Mouse (Mus musculus) embryo, embryonic 10.5 days (tissue): Measurements from ENCODE around the gene Alad.
A peak's percentile ranks its signal among the peaks of the same experiment; 100 is the strongest.

ENCODE experiments used
- DNase-seq: peaks from one replicate; pipeline ENCODE4 v3.0.0-alpha.2; 2015; ENCODE audit warnings: low spot score

Gene Alad

DNA sequence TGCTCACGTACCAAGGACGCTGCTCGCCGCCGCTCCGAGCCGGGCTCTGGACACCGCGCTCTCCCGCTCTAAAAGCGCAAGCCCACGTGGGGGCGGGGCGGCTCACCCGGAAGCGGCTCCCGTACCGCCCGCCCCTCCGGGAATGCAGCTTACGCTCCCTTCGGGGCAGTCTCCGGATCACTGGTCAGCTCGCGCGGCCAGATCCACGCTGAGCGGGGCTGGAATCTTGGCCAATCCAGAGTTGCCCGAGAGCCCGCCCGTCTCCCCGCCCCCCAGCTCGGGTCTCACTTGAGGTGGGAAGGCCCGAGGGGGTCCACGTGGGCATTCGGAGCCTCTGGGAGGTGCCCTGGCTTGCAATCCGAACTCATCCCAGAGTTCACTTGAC is at the start of gene Alad:
Gene Alad, minus strand, starts transcription at position 70 of the 385 bp plus-strand sequence.
- DNase-seq = peak; percentile 92

GRCm38 (mm10) chr4:62568359-62568758 is 48.6 kb upstream of the Alad start:
- DNase-seq = no peak

DNA sequence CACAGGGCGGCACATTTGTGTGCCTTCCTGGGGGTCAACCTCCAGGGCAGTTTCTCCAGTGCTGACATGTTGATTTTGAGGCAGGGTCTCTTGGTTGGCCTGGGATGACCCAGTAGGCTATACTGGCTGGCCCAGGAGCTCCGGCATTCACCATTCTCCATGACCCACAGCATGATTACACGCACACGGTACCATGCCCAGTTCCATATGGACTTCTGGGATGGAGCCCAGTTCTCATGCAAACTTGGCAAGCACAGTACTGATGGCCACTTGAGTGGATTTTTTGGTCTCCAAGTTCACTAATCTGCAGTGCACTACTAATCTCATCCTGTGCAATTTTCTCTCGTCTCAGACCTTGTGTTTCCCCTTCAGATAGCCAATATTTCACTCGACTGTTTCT is 48.0 kb upstream of the Alad start:
- no peak for DNase-seq

GRCm38 (mm10) chr4:62566530-62566929 is 46.8 kb upstream of the Alad start:
- no peak for DNase-seq

DNA sequence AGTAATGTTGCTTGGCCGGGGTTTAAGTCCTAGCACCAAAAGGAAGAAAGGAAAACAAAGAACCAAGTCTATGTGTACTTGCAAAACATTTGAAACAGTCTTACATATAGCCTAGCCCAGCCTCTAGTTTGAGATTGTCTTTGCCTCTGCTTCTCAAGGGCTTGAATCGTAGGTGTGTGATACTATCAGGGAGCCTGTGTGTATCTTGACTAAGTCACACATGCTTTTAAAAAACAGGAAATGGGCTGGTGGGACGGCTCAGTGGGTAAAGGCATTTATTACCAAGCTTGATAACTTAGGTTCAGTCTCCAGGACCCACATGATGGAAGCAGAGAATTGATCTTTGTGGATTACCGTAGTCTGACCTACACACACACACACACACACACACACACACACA is 42.3 kb upstream of the Alad start:
- no peak for DNase-seq

- no peak for DNase-seq
Observed at GRCm38 (mm10) chr4:62561630-62562001, 41.9 kb upstream of the Alad start.

DNA sequence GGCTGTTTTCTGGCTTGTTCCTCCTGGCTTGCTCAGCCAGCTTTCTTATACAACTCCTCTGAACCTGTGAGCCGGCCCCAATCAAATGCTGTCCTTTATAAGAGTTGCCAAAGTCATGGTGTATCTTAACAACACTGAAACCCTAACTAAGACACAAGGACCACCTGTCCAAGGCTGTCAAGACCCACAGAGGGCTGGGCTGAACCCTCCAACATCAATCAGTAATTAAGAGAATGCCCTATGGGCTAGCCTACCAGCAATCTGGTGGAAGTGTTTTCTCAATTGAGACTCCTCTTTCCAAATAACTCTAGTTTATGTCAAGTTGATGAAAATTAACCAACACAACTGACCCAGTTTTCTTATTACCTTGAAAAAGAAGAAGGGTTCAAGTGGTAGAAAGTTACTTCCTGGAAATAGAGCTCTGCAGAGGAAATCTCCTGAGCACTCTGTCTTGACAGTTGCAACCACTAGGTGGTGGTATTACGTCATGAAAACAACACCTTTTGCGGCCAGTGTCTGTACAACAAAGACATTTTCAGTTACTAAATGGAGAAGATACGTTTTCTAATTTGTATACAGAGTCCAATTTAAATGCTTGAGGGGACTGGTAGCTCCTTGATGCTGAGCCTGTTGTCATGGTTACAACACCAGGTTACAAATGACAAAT is 41.4 kb upstream of the Alad start:
- peak; percentile 92 for DNase-seq

GRCm38 (mm10) chr4:62559797-62560329 is 40.1 kb upstream of the Alad start, which contains the start of gene Rgs3:
Gene Rgs3, plus strand, starts transcription at chr4:62559847.
- no peak for DNase-seq

DNA sequence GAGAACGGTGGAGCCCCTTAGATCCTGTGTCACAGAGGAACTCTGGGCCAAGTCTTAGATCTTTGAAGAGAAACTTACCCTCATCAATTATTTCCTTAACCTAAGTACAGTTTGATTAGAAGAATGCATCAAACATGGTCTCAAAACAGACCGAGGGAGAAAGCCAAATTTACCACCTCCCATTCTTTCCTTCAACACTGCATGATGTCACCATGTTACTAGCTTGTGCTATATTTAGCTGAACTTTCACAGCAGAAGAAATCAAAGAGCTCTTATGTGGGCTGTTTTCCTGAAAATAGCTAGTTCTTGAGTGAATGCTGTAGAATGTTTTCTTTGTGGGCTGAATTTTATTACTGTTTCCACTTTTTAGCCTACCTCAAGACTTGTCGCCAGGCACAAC is 37.7 kb upstream of the Alad start:
- DNase-seq = no peak

DNA sequence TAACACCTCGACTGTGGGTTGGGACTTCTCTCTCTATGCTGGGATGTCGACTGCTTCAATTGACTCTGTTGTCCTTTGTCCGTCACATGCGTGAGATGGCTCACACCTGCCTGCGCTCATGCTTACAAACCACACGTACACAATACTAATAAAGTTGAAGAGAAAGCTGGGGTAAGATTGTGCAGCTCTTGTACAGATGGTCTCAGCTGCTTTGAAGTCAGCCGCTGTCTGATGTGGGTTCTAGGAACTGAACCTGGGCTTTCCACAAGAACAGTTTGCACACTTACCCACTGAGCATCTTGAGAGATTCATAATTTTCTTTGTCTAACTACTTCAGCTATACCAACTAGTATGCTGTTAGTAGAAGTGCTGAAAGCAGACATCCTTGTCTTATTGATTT is 32.2 kb upstream of the Alad start:
- no peak for DNase-seq

- DNase-seq = no peak
Observed at GRCm38 (mm10) chr4:62544801-62545200, 25.1 kb upstream of the Alad start.

GRCm38 (mm10) chr4:62543782-62544181 is 24.1 kb upstream of the Alad start:
- no peak for DNase-seq

DNA sequence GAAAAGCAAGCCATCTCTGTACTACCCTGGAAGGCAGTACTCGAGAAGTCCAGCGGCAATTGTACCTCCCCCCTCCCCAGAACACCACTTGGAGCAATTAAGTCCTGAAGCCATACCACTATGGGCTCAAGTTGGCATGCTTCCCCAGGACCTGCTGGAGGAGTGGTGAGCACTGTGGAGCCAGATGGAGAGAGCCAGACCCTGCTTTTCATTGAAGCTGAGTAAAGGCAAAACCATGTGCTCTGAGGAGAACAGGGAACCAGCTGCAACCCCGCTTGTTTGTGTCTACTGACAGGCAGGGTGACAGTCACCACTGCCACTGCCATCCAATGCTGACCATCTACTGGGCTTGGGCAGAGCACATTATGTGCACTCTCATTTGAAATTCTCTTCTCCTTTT is 22.1 kb upstream of the Alad start:
- no peak for DNase-seq

GRCm38 (mm10) chr4:62533729-62534128 is 14.0 kb upstream of the Alad start:
- DNase-seq = no peak

- no peak for DNase-seq
Observed at GRCm38 (mm10) chr4:62527655-62528054, 7.9 kb upstream of the Alad start.

- DNase-seq = no peak
Observed at GRCm38 (mm10) chr4:62526256-62526655, 6.5 kb upstream of the Alad start.

DNA sequence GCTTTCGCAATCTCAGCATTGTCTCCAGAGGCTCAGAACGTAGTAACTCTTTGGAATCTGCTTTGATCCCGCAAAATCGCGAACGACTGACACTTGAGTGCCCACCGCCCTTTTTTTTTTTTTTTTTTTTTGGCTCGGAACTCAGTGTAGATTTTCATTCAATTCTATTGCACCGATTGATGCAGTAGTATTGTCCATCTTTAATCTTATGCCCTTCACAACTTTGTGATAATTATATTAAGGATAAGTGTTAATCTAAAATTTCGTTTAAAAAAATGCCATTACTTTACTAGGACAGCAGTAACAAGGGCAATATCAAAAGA is 5.7 kb upstream of the Alad start:
- no peak for DNase-seq

DNA sequence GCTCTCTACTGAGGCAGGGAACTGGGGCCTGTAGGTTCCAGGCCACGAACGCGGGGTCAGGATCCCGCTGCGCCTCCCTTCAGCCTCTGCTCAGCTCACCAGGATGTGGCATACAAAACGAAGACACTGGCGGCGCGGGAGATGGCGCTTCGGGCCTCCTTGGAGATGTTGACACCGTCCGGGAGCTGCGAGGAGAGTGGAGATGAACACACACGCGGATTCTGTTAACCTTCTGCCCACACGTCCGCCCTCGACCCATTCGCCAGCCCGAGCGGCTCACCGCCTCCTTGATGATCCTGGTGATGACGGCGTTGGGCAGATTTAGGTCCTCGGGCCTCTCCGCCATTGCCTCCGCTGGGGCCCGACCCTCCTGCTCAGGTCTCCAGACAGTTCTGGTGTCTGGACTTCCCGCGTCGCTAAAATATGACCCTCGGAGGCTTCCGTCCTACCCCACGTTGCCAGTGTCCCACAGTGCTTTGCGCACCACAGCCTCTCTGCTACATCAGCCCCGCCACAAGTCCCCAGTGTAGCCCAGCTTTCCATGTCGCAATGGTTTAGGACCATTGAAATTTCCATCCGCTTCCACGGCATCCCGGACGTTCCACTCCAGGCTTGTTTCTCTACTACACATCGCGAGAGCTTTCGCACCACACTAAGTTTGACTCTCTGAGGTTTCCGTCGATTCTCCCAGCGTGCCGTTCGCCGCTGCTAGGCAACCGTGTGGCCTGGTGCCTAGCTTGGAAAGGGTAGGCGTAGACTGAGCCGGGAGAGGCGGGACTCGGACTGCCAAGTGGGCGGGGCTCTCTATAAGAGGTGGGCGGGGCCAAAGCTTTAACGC is 5.2 kb upstream of the Alad start, which contains the start of the genes Pole3 and 4933430I17Rik:
Gene Pole3, minus strand, starts transcription at position 418 of the 838 bp plus-strand sequence.
Gene 4933430I17Rik, plus strand, starts transcription at position 719 of the 838 bp plus-strand sequence.
- DNase-seq = peak; percentile 100

DNA sequence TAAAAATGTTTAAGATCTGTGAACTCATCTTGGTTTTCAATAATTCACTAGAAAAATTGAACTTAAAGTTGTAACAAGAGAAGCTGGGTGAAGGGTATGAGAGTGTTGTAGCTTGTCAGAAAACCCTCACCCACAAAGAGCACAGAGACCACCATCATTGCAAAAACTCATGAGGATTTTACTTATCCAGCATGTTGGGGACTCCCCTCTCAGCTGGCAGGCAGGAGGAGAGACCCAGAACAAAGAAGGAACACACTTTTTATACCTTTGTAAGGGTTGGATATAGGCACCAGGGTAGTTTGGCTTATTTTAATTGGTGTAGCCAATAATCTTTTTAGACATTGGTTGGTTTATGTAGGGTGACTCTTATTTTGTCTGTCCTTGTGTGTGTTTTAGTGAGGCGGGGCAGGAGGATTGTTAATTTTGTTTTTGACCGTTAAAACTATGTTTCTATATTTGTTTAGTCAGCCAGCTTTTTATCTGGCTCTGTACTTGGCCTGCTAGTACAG is 1.2 kb upstream of the Alad start:
- DNase-seq = no peak

- no peak for DNase-seq
Observed at GRCm38 (mm10) chr4:62519122-62519848, 433 bp downstream of the Alad start.

DNA sequence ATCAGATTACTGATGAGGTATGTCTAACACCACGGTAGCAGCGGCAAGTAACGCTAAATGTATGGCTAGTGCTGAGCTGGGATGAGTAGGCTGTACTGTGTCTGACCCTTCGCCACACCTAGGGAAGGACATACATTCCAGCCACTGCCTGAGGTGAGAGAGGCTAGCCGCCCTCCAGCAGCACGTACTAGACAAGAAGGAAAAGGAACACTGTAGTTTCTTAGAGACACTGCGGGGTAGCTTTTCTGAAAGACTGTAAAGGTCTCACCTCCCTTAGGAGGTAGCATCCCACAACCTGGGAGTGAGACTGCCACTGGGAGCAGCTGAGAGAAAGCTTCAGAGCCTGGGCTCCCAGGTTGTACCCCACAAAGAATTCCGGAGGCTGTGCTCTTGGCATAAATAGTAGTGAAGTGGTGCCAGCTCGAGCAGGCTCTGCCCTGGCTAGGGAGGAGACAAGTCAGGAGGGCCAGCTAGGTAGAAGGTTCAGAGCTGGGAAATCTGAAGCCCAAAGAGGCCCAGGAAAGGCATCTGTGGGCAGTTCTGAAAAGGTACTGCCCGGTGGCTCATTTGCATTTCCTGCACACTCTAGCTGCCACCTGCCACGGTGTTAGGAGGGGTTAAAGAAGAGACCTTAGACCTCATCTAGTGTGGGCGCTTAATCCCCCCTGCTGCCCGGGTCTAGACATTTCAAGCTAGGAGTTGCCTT is 1.1 kb downstream of the Alad start:
- peak; percentile 28 for DNase-seq
